Mouse (Mus musculus): ENCODE measurements around the gene Grin2a. TPM values are rescaled to one million over a fixed set of nuclear protein-coding genes. Genes with fewer than 3 reads are reported as not detected.

Grin2a gene
- polyA plus RNA-seq, 1 experiment: 0.05 TPM

- no peak overlapping the region for H3K4me3 ChIP-seq (ENCODE audit: control insufficient read depth, insufficient read depth, low read length)
- no peak overlapping the region for H3K27ac ChIP-seq (ENCODE audit: control insufficient read depth, insufficient read depth, low read length)
- no peaks in the 10 kb centered on the region for H3K27me3 ChIP-seq (ENCODE audit: control insufficient read depth, insufficient read depth, low read length)
- no peaks in the 10 kb centered on the region for H3K4me1 ChIP-seq (replicated peaks; ENCODE audit: control insufficient read depth, insufficient read depth, low read length)
- DNase-seq: no peak
- WGBS: 95% methylated on average over 5 of the region's 5 CpGs
- no peaks in the 10 kb centered on the region for H3K36me3 ChIP-seq (ENCODE audit: control insufficient read depth, insufficient read depth, low read length)
- TF ChIP-seq CTCF (IDR thresholded peaks at IDR 0.05; ENCODE audit: borderline replicate concordance, control insufficient read depth, extremely low read depth, insufficient read depth, low read length, poor library complexity): no peak
- TF ChIP-seq POLR2A (IDR thresholded peaks at IDR 0.05; ENCODE audit: control insufficient read depth, extremely low read depth, insufficient read depth, low read length, poor library complexity): no peak
Observed at GRCm38 (mm10) chr16:9535196-9535595, 460.2 kb downstream of the Grin2a start.

- no peak for TF ChIP-seq CTCF (IDR thresholded peaks at IDR 0.05; ENCODE audit: borderline replicate concordance, control insufficient read depth, extremely low read depth, insufficient read depth, low read length, poor library complexity)
- no peak for TF ChIP-seq POLR2A (IDR thresholded peaks at IDR 0.05; ENCODE audit: control insufficient read depth, extremely low read depth, insufficient read depth, low read length, poor library complexity)
- H3K36me3 ChIP-seq (ENCODE audit: control insufficient read depth, insufficient read depth, low read length): no peaks in the 10 kb centered on the region
- H3K4me1 ChIP-seq (replicated peaks; ENCODE audit: control insufficient read depth, insufficient read depth, low read length): no peaks in the 10 kb centered on the region
- H3K27ac ChIP-seq (ENCODE audit: control insufficient read depth, insufficient read depth, low read length): no peak overlapping the region
- no peak overlapping the region for H3K4me3 ChIP-seq (ENCODE audit: control insufficient read depth, insufficient read depth, low read length)
- DNase-seq: no peak
- no peaks in the 10 kb centered on the region for H3K27me3 ChIP-seq (ENCODE audit: control insufficient read depth, insufficient read depth, low read length)
- WGBS: 75% methylated on average over 9 of the region's 9 CpGs
Observed at GRCm38 (mm10) chr16:9533564-9534332, 461.6 kb downstream of the Grin2a start.

- no peaks in the 10 kb centered on the region for H3K36me3 ChIP-seq (ENCODE audit: control insufficient read depth, insufficient read depth, low read length)
- H3K4me3 ChIP-seq (ENCODE audit: control insufficient read depth, insufficient read depth, low read length): no peak overlapping the region
- H3K4me1 ChIP-seq (replicated peaks; ENCODE audit: control insufficient read depth, insufficient read depth, low read length): no peaks in the 10 kb centered on the region
- no peak for DNase-seq
- TF ChIP-seq CTCF (IDR thresholded peaks at IDR 0.05; ENCODE audit: borderline replicate concordance, control insufficient read depth, extremely low read depth, insufficient read depth, low read length, poor library complexity) (no peak), POLR2A (IDR thresholded peaks at IDR 0.05; ENCODE audit: control insufficient read depth, extremely low read depth, insufficient read depth, low read length, poor library complexity) (no peak)
- H3K27ac ChIP-seq (ENCODE audit: control insufficient read depth, insufficient read depth, low read length): no peak overlapping the region
- 90% methylated on average over 6 of the region's 6 CpGs for WGBS
- no peaks in the 10 kb centered on the region for H3K27me3 ChIP-seq (ENCODE audit: control insufficient read depth, insufficient read depth, low read length)
Observed at GRCm38 (mm10) chr16:9532843-9533532, 462.4 kb downstream of the Grin2a start.

GRCm38 (mm10) chr16:9527214-9527613 is 468.1 kb downstream of the Grin2a start:
- DNase-seq: no peak
- H3K36me3 ChIP-seq (ENCODE audit: control insufficient read depth, insufficient read depth, low read length): no peaks in the 10 kb centered on the region
- H3K4me1 ChIP-seq (replicated peaks; ENCODE audit: control insufficient read depth, insufficient read depth, low read length): no peaks in the 10 kb centered on the region
- no peaks in the 10 kb centered on the region for H3K27me3 ChIP-seq (ENCODE audit: control insufficient read depth, insufficient read depth, low read length)
- 79% methylated on average over 5 of the region's 5 CpGs for WGBS
- no peak overlapping the region for H3K4me3 ChIP-seq (ENCODE audit: control insufficient read depth, insufficient read depth, low read length)
- TF ChIP-seq POLR2A (IDR thresholded peaks at IDR 0.05; ENCODE audit: control insufficient read depth, extremely low read depth, insufficient read depth, low read length, poor library complexity) (no peak), CTCF (IDR thresholded peaks at IDR 0.05; ENCODE audit: borderline replicate concordance, control insufficient read depth, extremely low read depth, insufficient read depth, low read length, poor library complexity) (no peak)
- H3K27ac ChIP-seq (ENCODE audit: control insufficient read depth, insufficient read depth, low read length): no peak overlapping the region

GRCm38 (mm10) chr16:9523314-9523713 is 472.0 kb downstream of the Grin2a start:
- Histone ChIP-seq H3K4me1 (replicated peaks; ENCODE audit: control insufficient read depth, insufficient read depth, low read length) (no peaks in the 10 kb centered on the region), H3K27me3 (ENCODE audit: control insufficient read depth, insufficient read depth, low read length) (no peaks in the 10 kb centered on the region), H3K27ac (ENCODE audit: control insufficient read depth, insufficient read depth, low read length) (no peak overlapping the region), H3K4me3 (ENCODE audit: control insufficient read depth, insufficient read depth, low read length) (no peak overlapping the region), H3K36me3 (ENCODE audit: control insufficient read depth, insufficient read depth, low read length) (no peaks in the 10 kb centered on the region)
- no peak for TF ChIP-seq CTCF (IDR thresholded peaks at IDR 0.05; ENCODE audit: borderline replicate concordance, control insufficient read depth, extremely low read depth, insufficient read depth, low read length, poor library complexity)
- no peak for TF ChIP-seq POLR2A (IDR thresholded peaks at IDR 0.05; ENCODE audit: control insufficient read depth, extremely low read depth, insufficient read depth, low read length, poor library complexity)
- DNase-seq: no peak

Other genes with a start within 250 kb of the Grin2a start
- 0.29 and 0.49 TPM in 2 replicates for gene Rpl39l, start 174.7 kb upstream of the Grin2a start, polyA plus RNA-seq (2012; rRNA removed)
- not detected in 2 replicates for gene Atf7ip2, start 197.2 kb upstream of the Grin2a start, polyA plus RNA-seq (2012; rRNA removed)